Mouse (Mus musculus) hindbrain, postnatal 0 days (tissue): ENCODE measurements around the gene Psmd10. TPM values are rescaled to one million over a fixed set of nuclear protein-coding genes. Genes with fewer than 3 reads are reported as not detected.

Experiments
- ATAC-seq: fragments of 200-750 bp; cut with Nextera tagmentation; 2 replicates; pipeline ENCODE4 v1.8.0; 2017; ENCODE audit warnings: mild to moderate bottlenecking, moderate TSS enrichment, moderate library complexity
- DNase-seq: peaks from one replicate; pipeline ENCODE4 v3.0.0-alpha.2; 2015; ENCODE audit warnings: low spot score
- H3K27ac ChIP-seq: fragments of 300-500 bp; sonication (generic); 2 replicates; pipeline ENCODE4 v1.5.1; 2014; ENCODE audit warnings: mild to moderate bottlenecking
- H3K27me3 ChIP-seq: fragments of 300-500 bp; sonication (generic); 2 replicates; pipeline ENCODE4 v1.6.1; 2014; ENCODE audit warnings: low read length, mixed read lengths; ENCODE audit not compliant: insufficient read depth
- H3K36me3 ChIP-seq: fragments of 300-500 bp; sonication (generic); 2 replicates; pipeline ENCODE4 v1.6.1; 2014; ENCODE audit warnings: low read length, mixed read lengths; ENCODE audit not compliant: insufficient read depth
- H3K4me1 ChIP-seq: fragments of 300-500 bp; sonication (generic); 2 replicates; pipeline ENCODE4 v1.6.1; 2014; ENCODE audit warnings: antibody characterized with exemption, low read length, mixed read lengths; ENCODE audit not compliant: insufficient read depth
- H3K4me2 ChIP-seq: fragments of 300-500 bp; sonication (generic); 2 replicates; pipeline ENCODE4 v1.6.1; 2014; ENCODE audit warnings: low read depth, mild to moderate bottlenecking, low read length, moderate library complexity, mixed read lengths
- H3K4me3 ChIP-seq: fragments of 300-500 bp; sonication (generic); 2 replicates; pipeline ENCODE4 v1.5.1; 2014; ENCODE audit warnings: low read length
- H3K9ac ChIP-seq: fragments of 300-500 bp; sonication (generic); replicated peaks from 2 replicates; pipeline ENCODE4 v1.6.1; 2014; ENCODE audit warnings: mild to moderate bottlenecking, low read length, moderate library complexity, mixed read lengths
- H3K9me3 ChIP-seq: fragments of 300-500 bp; sonication (generic); 2 replicates; pipeline ENCODE4 v1.6.1; 2016; ENCODE audit warnings: low read length, mixed read lengths
- CTCF ChIP-seq: IDR thresholded peaks from 2 replicates; pipeline ENCODE4 v1.5.1; 2016; ENCODE audit warnings: antibody characterized with exemption, control low read depth, low read depth
- WGBS: fragments of 180-500 bp; shearing (Covaris S2); extraction: QIAGEN DNeasy Blood & Tissue Kit; methylation state at CpG from one replicate; pipeline ENCODE4 v1.1.7; 2014; 5-methylcytosine and 5-hydroxymethylcytosine counted together
- polyA plus RNA-seq: library from polyadenylated mRNA; unstranded; fragments of >200 nt; fragmentation: Nextera tagmentation; extraction: Ambion mirVana; gene quantifications from 2 replicates; pipeline ENCODE4 v1.2.1, GENCODE M21; 2015
- total RNA-seq: library from RNA; depleted of rRNA; stranded (reverse); fragments of >200 nt; gene quantifications from 2 replicates; pipeline ENCODE4 v1.2.3, GENCODE M21; 2014

The Psmd10 gene
- total and polyA plus RNA-seq, 2 experiments from 2014 or later = 9.1 to 37.8 TPM

DNA sequence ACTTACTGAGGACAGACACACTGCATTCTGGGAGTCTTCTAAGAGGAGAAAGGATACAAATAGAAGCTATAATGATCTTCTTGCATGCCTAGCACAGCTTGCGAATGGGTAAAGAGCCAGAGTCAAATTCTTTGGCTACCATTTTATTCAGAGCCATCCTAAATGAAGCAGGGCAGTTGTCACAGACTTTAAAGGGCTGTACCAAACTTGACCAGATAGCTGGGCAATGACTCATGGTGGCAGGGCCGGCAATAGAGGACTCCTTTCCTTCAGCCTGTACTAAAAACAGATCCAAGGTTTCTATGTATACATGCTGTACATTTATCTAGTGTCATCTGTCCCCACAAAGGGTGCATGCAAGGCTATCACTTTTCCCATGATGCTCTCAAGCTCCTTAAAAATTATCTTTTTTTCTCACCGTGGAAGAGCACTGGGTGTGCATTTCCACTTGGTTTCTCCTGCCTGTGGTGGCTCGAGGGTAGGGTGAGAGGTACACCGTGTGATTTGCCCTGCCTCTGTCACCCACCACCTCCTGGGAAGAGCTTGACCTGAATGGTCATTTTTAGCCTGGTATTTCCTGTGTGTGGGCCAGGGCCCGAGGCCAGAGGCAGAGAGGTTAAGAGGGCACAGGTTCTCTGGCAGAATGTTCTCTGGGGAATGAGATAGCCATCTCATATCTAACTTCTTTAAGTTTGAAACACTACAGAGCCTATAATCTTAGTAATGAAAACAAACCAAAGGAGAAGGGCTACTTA is 26.9 kb upstream of the Psmd10 start:
- Histone ChIP-seq H3K4me1 (no peaks in the 10 kb centered on the region), H3K27ac (no peak overlapping the region), H3K9ac (no peak overlapping the region), H3K27me3 (no peaks in the 10 kb centered on the region), H3K36me3 (no peaks in the 10 kb centered on the region), H3K4me2 (no peak overlapping the region), H3K4me3 (no peak overlapping the region), H3K9me3 (no peaks in the 10 kb centered on the region)
- DNase-seq = no peak
- WGBS = 68% methylated on average over 6 of the region's 6 CpGs
- TF ChIP-seq CTCF = no peak
- no peak for ATAC-seq

DNA sequence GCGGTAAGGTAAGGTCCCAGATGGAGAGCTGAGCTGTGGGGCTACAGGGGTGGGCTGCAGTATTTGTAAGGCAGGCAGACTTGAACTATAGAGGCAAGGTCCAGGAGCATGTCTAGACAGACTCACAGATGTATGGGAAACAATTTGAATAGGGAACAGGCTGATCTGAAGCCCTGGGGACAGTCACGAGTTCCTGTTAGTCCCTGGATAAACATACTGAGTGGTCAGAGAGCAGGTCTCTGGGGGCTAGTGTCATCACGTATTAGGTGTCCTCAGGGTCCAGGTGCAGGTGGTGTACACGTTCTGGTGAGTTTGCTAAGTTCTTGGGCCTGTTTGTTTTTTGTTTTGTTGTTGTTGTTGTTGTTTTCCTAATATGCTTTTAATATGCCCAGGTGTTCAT is 23.6 kb upstream of the Psmd10 start:
- H3K27ac ChIP-seq = no peak overlapping the region
- H3K27me3 ChIP-seq = no peaks in the 10 kb centered on the region
- DNase-seq (no peak), ATAC-seq (no peak)
- H3K36me3 ChIP-seq = no peaks in the 10 kb centered on the region
- TF ChIP-seq CTCF = no peak
- H3K4me3 ChIP-seq = no peak overlapping the region
- no peak overlapping the region for H3K4me2 ChIP-seq
- no peak overlapping the region for H3K9ac ChIP-seq
- H3K9me3 ChIP-seq = no peaks in the 10 kb centered on the region
- WGBS = 70% methylated on average over 4 of the region's 4 CpGs
- no peaks in the 10 kb centered on the region for H3K4me1 ChIP-seq

DNA sequence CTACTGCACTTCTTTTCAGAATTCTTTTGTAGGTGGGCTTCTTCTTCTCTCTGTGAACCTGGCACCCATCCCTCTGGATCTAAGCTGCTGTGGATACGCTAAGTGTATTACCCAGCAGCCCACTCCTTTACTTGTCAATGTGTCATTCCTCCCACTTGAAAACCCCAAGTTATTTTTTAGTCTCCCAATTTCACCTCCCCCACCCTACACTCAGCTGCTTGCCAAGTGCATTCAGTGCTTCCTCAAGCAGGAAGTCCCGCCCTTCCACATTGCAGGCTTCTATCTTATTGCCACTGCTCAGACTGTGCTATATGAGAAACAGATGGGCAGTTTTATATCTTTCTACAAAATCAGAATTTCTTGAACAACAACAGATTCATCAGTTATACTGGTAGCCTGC is 23.0 kb upstream of the Psmd10 start:
- Histone ChIP-seq H3K4me3 (no peak overlapping the region), H3K4me1 (no peaks in the 10 kb centered on the region), H3K4me2 (no peak overlapping the region), H3K27ac (no peak overlapping the region), H3K9me3 (no peaks in the 10 kb centered on the region), H3K9ac (no peak overlapping the region), H3K36me3 (no peaks in the 10 kb centered on the region), H3K27me3 (no peaks in the 10 kb centered on the region)
- 82% methylated on average over 2 of the region's 2 CpGs for WGBS
- ATAC-seq (no peak), DNase-seq (no peak)
- TF ChIP-seq CTCF = no peak

DNA sequence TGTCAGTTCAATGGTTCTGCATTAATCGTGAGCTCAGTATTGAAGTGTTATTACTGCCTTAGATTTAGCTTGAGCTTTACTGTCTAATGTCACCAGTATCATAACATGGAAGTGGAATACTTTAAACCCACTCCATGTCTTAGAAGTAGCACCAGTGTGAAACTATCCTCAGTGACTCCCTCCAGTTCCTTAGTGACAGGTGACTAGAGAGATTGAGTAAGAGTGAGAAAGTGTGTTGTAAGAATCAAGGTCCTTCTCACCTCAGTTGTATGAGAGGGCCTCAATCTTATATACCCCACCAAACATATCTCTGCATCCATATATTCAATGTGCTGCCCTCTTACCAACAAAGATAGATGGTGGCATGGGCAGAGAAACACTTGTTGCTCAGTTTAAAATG is 22.4 kb upstream of the Psmd10 start:
- no peaks in the 10 kb centered on the region for H3K4me1 ChIP-seq
- H3K27me3 ChIP-seq = no peaks in the 10 kb centered on the region
- H3K4me3 ChIP-seq = no peak overlapping the region
- WGBS = 100% methylated on average over 1 of the region's 1 CpGs
- no peak overlapping the region for H3K4me2 ChIP-seq
- DNase-seq (no peak), ATAC-seq (no peak)
- TF ChIP-seq CTCF = no peak
- H3K9ac ChIP-seq = no peak overlapping the region
- H3K36me3 ChIP-seq = no peaks in the 10 kb centered on the region
- no peak overlapping the region for H3K27ac ChIP-seq
- H3K9me3 ChIP-seq = no peaks in the 10 kb centered on the region

DNA sequence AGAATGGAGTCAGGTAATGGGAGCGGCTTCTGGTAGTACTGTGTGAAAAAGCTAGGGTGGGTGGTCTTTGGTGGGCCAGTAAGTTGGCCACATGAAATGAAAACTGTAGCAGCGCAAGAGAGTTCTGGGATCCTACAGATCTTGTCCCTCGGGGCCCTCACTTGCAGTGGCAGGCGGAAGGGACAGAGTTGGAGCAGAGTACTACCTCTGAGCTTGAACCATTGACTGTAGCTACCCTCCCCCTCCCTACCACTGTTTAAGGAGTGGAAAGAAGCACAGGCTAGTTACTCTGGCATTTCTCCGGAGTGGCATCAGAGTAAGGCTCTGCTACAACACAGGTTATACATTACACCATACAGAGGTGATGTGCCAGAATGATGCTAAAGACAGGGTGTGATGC is 431 bp upstream of the Psmd10 start:
- 36% methylated on average over 5 of the region's 5 CpGs for whole genome bisulfite sequencing
- H3K9me3 ChIP-seq = no peaks in the 10 kb centered on the region

DNA sequence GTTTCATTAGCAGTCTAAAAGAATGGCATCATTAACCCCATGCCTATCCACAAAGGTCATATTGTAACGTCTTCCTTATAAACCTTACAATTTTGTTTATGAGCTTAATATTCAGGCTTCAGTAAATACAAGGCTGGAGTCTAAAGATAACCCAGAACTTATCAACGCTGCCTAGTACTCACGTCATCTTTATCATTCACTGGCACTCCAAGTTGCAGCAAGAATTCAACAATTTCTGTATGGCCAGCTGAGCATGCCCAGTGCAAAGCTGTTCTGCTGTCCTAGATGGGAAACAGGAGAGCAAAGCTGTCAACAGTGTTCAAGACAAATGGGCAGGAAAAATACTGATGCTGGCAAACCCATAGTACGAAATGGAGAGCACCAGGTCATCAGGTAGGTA is 2.9 kb downstream of the Psmd10 start:
- no peaks in the 10 kb centered on the region; the same call in 1 of the 2 replicates for H3K27me3 ChIP-seq
- H3K4me2 ChIP-seq = no peak overlapping the region
- no peak overlapping the region for H3K4me3 ChIP-seq
- TF ChIP-seq CTCF = no peak
- DNase-seq (no peak), ATAC-seq (no peak)
- H3K27ac ChIP-seq = no peak overlapping the region
- H3K9ac ChIP-seq = no peak overlapping the region
- WGBS = 84% methylated on average over 4 of the region's 4 CpGs
- no peaks in the 10 kb centered on the region for H3K9me3 ChIP-seq
- no peaks in the 10 kb centered on the region for H3K4me1 ChIP-seq
- H3K36me3 ChIP-seq = 0 out of 2 replicates have a peak, but pooled peaks cover 3% of the 10 kb centered on the region

More for the DNA sequence above, 431 bp upstream of the Psmd10 start:
- Histone ChIP-seq H3K27ac (no peak overlapping the region), H3K27me3 (no peaks in the 10 kb centered on the region), H3K9ac (peak overlapping the region; percentile 30; the same call in 1 of the 2 replicates), H3K4me2 (peak overlapping the region; percentile 56), H3K36me3 (no peaks in the 10 kb centered on the region), H3K4me1 (no peaks in the 10 kb centered on the region), H3K4me3 (peak overlapping the region; percentile 50)
- DNase-seq (no peak), ATAC-seq (peak; percentile 81)
- TF ChIP-seq CTCF = no peak; the same call in 1 of the 2 replicates

DNA sequence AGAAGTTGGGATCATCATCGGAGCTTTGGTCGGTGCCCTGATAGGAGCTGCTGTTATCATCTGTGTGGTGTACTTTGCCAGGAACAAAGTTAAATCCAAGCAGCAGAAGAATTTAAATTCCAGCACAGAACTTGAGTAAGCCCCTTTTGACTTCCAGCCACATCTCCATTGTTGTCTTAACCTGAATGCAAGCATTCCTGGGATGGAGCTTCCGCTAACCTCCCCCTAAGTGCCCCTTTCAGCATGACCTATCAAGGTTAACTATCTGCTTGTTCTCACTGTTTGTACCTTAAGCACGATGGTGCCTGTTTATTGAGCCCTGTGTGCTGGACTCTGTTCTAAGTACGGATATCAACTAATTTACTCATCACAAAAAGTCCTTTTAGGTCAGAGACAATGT is 20.3 kb downstream of the Psmd10 start:
- Histone ChIP-seq H3K4me3 (no peak overlapping the region), H3K36me3 (no peaks in the 10 kb centered on the region), H3K9me3 (no peaks in the 10 kb centered on the region), H3K4me1 (no peaks in the 10 kb centered on the region), H3K4me2 (no peak overlapping the region), H3K27ac (no peak overlapping the region), H3K9ac (no peak overlapping the region), H3K27me3 (no peaks in the 10 kb centered on the region; the same call in 1 of the 2 replicates)
- no peak for TF ChIP-seq CTCF
- 78% methylated on average over 5 of the region's 5 CpGs for WGBS
- ATAC-seq = no peak
- DNase-seq = no peak
